Mouse (Mus musculus) regulatory T cell (primary cell): ENCODE data around the gene 3110082I17Rik.

Source experiments
- in situ Hi-C: fragments of 300-600 bp; cut with MboI, MseI; formaldehyde crosslinking; loops from one replicate; pipeline ENCODE4 v1.15.1; 2025; ENCODE audit warnings: high pct_unique_total_duplicates

Gene 3110082I17Rik

GRCm38 (mm10) chr5:139453031-139453430 is 7.3 kb downstream of the 3110082I17Rik start:
- in situ Hi-C loops, result no loop called here

- in situ Hi-C loops, result no loop called here
Observed at GRCm38 (mm10) chr5:139449926-139450325, 10.4 kb downstream of the 3110082I17Rik start.

- in situ Hi-C loops, result no loop called here
Observed at GRCm38 (mm10) chr5:139449161-139449791, 11.1 kb downstream of the 3110082I17Rik start.

GRCm38 (mm10) chr5:139448025-139448424 is 12.3 kb downstream of the 3110082I17Rik start:
- in situ Hi-C loops, result no loop called here

DNA sequence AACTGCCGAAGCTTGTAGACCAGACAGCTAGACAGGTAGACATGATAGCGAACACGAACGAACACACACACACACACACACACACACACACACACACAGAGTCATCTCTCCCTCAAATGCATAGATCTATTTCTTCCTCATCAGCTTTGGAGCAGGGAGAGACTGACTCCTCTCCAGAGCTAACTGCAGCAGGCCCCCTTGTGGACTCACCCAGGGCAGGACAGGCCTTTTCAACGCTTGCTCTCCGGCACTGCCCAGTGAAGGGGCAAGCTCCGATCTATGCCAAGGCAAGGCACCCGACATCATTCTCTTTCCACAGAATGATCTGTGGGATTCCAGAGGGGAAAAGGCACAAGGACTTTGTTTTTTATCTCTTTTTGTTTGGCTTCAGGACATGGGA is 15.1 kb downstream of the 3110082I17Rik start:
- in situ Hi-C loops, result no loop called here

DNA sequence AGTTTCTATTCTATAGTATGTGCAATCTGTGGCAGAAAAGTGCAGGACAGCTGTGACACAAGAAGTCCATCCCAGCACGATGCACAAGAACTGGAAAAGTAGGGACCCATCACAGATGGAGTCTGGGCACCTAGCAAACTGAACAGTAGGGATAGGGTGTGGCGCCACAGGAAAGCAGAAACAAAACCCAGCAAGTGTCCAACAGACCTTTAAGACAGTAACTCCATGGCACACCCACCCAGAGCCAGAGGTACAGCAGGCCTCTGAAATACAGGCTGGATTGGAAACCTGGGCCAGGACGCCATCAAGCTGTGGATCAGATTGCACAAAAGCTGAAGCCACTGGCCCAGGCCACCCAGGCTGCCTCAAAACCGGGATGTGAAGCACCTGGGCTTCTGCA is 17.4 kb downstream of the 3110082I17Rik start:
- in situ Hi-C loops, result no loop called here

DNA sequence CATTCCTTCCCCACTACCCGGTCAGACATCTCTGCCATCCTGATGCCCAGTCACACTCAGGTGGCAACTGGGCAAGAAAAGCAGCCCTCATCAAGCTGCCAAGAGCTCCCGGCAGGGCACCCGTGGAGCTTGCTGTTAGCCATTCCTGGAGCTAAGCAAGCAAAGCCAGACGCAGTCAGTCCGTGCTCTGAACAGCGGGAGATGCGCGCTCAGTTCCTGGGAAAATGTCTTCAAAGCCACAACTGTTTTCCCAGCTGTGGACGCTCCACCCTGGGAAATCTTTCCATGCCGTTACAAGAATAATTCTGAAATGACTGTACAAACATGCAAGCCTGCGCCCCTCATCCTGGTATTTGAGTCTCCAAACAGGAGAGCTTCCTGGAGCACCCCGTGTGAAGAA is 17.9 kb downstream of the 3110082I17Rik start:
- in situ Hi-C loops, result no loop called here

DNA sequence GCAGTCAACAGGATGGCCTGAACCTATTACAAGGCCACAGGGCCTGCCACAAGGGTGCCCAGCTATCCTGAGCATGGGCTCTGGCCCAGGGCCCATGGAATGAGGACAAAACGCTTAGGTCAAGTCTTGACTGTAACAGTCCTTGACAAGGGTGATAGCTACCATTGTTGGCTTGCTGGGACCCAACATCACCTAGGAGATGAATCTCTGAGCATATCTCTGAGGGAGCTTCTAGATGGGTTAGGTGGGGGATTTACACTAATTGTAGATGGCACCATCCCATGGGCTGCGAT is 18.7 kb downstream of the 3110082I17Rik start:
- in situ Hi-C loops, result no loop called here

GRCm38 (mm10) chr5:139440926-139441725 is 19.2 kb downstream of the 3110082I17Rik start:
- in situ Hi-C loops, result no loop called here

DNA sequence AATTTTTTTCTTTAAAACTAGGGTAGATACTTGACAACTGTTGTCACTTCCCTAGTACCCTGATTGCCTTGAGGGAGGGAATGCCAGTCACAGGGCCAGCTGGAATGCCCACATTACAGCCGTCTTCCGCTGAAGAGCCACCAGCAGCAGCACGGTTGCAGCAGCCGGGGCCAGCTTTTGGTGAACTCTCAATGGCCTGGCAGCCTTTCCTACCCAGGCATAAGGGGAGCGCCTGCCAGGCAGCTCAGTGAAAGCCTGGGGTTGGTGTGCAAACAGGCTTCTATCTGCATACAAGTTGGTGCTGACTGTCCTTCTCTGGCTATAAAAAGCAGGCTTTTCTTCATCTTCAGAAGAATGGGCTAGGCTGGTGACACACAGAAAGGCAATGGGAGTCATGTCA is 19.9 kb downstream of the 3110082I17Rik start:
- in situ Hi-C loops, result no loop called here

- in situ Hi-C loops, result no loop called here
Observed at GRCm38 (mm10) chr5:139438440-139438839, 21.9 kb downstream of the 3110082I17Rik start.

DNA sequence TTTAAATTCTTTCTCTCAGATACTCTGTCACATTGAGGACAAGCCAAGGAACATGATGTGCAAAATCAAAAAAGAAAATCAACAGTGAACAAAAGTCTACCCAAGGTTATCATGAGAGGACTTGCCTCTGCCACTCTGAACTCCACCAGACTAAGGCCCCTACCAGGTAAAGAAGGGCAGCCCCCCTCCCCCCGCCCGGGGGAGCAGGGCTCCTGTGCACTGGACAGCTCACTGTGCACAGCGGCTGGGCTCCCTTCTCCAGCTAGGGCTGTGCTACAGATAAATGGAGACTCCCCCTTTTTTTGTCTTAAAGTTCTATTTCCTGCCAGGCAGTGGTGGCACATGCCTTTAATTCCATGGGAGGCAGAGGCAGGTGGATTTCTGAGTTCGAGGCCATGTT is 22.6 kb downstream of the 3110082I17Rik start:
- in situ Hi-C loops, result no loop called here

GRCm38 (mm10) chr5:139434940-139435339 is 25.4 kb downstream of the 3110082I17Rik start:
- in situ Hi-C loops, result no loop called here

GRCm38 (mm10) chr5:139433842-139434568 is 26.3 kb downstream of the 3110082I17Rik start:
- in situ Hi-C loops, result no loop called here

DNA sequence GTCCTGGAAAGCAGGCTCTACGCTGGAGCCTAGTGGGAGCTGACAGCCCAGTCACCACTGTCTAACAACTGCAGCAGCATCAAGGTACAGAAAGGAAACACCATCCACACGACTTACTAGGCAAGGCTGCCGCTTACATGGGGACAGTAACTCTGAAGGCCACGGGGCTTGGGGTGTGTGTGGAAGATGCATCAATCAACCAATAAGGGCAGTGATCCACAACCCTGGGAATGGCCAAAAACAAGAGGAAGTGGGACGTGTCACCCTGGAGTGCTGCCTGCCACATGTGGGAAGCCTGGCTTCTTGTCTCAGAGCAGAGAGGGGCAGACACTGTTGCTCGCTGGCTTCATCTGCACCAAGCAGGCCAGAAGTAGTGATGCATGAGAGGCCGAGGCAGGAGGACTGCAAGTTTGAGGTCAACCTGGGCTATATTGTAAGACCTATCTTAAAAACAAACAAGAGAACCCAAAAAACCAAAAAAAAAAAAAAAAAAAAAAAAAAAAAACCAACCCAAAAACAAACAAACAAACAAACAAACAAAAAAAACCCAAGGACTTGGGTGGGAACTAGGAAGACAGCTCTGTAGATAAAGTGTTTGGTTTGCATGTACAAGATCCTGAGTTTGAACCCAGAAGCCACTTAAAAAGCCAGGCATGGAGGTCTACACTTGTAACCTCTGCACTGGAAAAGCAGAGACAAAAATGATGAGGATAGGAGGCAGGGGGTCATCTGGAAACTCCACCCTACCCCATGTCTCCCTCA is 27.4 kb downstream of the 3110082I17Rik start:
- in situ Hi-C loops, result no loop called here

DNA sequence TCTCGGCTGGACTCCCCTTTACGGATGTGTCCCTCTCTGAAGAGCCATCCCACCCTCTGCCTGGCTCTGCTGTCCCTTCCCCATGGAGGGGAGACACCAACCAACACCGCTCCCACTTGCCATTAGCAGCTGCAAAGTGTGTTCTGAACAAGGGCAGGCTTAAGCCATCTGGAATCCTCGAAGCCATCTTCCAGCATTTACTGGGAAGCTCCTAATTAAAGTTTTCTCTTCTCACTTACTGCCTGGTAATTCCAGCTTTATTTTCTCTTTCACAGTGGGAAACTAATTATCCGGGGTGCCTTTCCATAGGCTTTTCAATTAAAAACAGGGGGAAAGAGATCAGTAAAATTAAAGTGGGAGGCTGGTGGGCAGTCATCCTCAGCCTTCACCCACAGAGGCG is 28.0 kb downstream of the 3110082I17Rik start:
- in situ Hi-C loops, result no loop called here

GRCm38 (mm10) chr5:139429818-139430341 is 30.4 kb downstream of the 3110082I17Rik start:
- in situ Hi-C loops, result loop anchor here (10.0 kb wide), 1 partner anchor 215 kb away; no protein-coding TSS in a partner anchor

DNA sequence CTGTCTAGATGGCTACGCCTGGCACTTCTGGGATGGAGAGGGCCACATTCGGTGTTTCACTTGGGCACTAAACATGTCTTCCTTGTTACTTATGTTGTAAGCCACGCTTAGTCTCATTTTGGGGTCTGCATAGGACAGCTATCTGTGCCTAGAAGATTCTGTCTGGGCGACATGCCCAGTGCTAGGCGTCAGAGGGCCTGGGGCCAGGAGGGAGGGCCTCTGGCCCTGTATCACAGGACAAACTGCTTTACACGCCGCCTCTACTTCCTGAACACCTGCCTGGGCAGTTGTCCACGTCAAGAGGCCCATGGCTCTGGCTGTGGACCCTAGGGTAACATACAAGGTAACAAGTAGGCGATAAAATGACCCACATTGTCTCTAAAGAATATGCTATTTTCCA is 32.3 kb downstream of the 3110082I17Rik start:
- in situ Hi-C loops, result loop anchor here (10.0 kb wide), 1 partner anchor 217 kb away; no protein-coding TSS in a partner anchor

DNA sequence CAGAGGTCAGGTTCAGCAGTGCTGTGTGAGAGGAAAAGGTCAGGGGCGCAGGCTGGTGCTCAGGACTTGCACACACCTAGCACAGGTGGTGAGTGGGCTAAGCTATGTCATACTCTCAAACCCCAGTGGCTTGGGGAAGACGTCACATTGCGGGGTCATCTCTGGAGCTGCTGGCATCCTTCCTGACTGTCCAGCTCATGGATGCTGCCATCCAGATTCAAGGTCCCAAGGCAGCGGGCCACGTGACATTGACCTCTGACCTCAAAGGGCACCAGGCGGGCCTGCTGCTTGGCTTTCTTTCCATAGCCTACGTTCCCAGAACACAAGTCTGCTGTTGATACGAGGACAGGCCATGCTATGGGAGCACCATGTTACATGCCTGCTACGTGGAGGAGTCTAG is 33.3 kb downstream of the 3110082I17Rik start:
- in situ Hi-C loops, result loop anchor here (10.0 kb wide), 1 partner anchor 218 kb away; no protein-coding TSS in a partner anchor

DNA sequence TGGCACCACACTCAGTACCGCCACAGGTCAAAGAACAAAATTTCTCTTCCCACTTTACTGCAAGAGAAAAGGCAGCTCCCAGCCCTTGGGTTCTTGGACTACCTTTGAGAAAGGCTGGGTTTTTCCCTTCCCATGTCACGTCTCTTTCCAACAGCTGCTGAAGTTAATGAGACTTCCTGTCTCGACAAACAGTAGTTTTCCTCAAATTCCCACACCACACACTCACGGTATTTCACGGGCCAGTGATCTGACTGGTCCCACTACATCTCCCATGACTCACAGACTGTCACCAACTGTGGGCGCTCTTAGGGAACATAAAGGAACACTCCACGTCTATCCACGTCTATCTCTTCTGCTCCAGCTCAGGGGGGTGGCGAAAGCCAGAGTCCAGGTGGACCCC is 35.1 kb downstream of the 3110082I17Rik start:
- in situ Hi-C loops, result loop anchor here (10.0 kb wide), 1 partner anchor 220 kb away; no protein-coding TSS in a partner anchor
